Mouse (Mus musculus) liver, embryonic 15.5 days (tissue): ENCODE results near the gene Olfr536. TPM values are rescaled to one million over a fixed set of nuclear protein-coding genes. Genes with fewer than 3 reads are reported as not detected.
"Not testable (repeated sequence)": the region's sequence is repeated elsewhere in the genome, so short reads cannot be mapped to it uniquely, and the experiment has no call there.

Experiments
- ATAC-seq: fragments of 200-750 bp; cut with Nextera tagmentation; 2 replicates; pipeline ENCODE4 v1.8.0; 2017; ENCODE audit warnings: moderate number of reproducible peaks, mild to moderate bottlenecking, moderate library complexity; ENCODE audit not compliant: insufficient read depth
- H3K27ac ChIP-seq: fragments of 300-500 bp; sonication (generic); replicated peaks from 2 replicates; pipeline ENCODE4 v1.5.1; 2015; ENCODE audit warnings: mild to moderate bottlenecking, inconsistent platforms
- H3K27me3 ChIP-seq: fragments of 300-500 bp; sonication (generic); 2 replicates; pipeline ENCODE4 v1.6.1; 2015; ENCODE audit warnings: mild to moderate bottlenecking, inconsistent platforms
- H3K36me3 ChIP-seq: fragments of 300-500 bp; sonication (generic); replicated peaks from 2 replicates; pipeline ENCODE4 v1.6.1; 2015; ENCODE audit warnings: moderate library complexity, mild to moderate bottlenecking, inconsistent platforms
- H3K4me1 ChIP-seq: fragments of 300-500 bp; sonication (generic); replicated peaks from 2 replicates; pipeline ENCODE4 v1.6.1; 2015; ENCODE audit warnings: inconsistent platforms
- H3K4me2 ChIP-seq: fragments of 300-500 bp; sonication (generic); 2 replicates; pipeline ENCODE4 v1.6.1; 2015; ENCODE audit warnings: moderate library complexity, mild to moderate bottlenecking, inconsistent platforms
- H3K4me3 ChIP-seq: fragments of 300-500 bp; sonication (generic); replicated peaks from 2 replicates; pipeline ENCODE4 v1.5.1; 2015; ENCODE audit warnings: mild to moderate bottlenecking, inconsistent platforms
- H3K9ac ChIP-seq: fragments of 300-500 bp; sonication (generic); 2 replicates; pipeline ENCODE4 v1.6.1; 2015; ENCODE audit warnings: moderate library complexity, mild to moderate bottlenecking, inconsistent platforms
- H3K9me3 ChIP-seq: fragments of 300-500 bp; sonication (generic); replicated peaks from 2 replicates; pipeline ENCODE4 v1.6.1; 2016; ENCODE audit warnings: inconsistent platforms
- WGBS: fragments of 180-500 bp; shearing (Covaris S2); methylation state at CpG from one replicate; pipeline ENCODE4 v1.1.7; 2015; ENCODE audit warnings: mixed read lengths; ENCODE audit not compliant: insufficient replicate concordance; 5-methylcytosine and 5-hydroxymethylcytosine counted together
- polyA plus RNA-seq: library from polyadenylated mRNA; unstranded; fragments of >200 nt; fragmentation: Nextera tagmentation; extraction: Ambion mirVana; gene quantifications from 2 replicates; pipeline ENCODE4 v1.2.1, GENCODE M21; 2015

Gene Olfr536
- polyA plus RNA-seq: not detected in 2 replicates

- WGBS: 31% methylated on average over 2 of the region's 2 CpGs
- H3K4me3 ChIP-seq, H3K9me3 ChIP-seq, H3K36me3 ChIP-seq, H3K27me3 ChIP-seq, H3K27ac ChIP-seq, H3K9ac ChIP-seq, H3K4me1 ChIP-seq, ATAC-seq, H3K4me2 ChIP-seq: not testable (repeated sequence)
These were observed at the start of gene Olfr536 for GRCm38 (mm10) chr7:140507346-140508021. TSS of gene Olfr536 (minus strand) at chr7:140507396.

GRCm38 (mm10) chr7:140539746-140540145, 32.5 kb upstream of the Olfr536 start:
- Histone ChIP-seq H3K9ac (no peak overlapping the region), H3K4me1 (no peaks in the 10 kb centered on the region), H3K27ac (no peak overlapping the region), H3K9me3 (no peaks in the 10 kb centered on the region), H3K27me3 (no peaks in the 10 kb centered on the region), H3K4me3 (no peak overlapping the region), H3K4me2 (no peak overlapping the region), H3K36me3 (no peaks in the 10 kb centered on the region)
- WGBS: 38% methylated on average over 2 of the region's 2 CpGs
- no peak for ATAC-seq

GRCm38 (mm10) chr7:140494702-140495101, 12.5 kb downstream of the Olfr536 start:
- no peak overlapping the region for H3K4me3 ChIP-seq
- H3K27ac ChIP-seq: no peak overlapping the region
- no peaks in the 10 kb centered on the region for H3K9me3 ChIP-seq
- no peaks in the 10 kb centered on the region for H3K27me3 ChIP-seq
- H3K36me3 ChIP-seq: no peaks in the 10 kb centered on the region
- ATAC-seq: no peak
- H3K4me2 ChIP-seq: no peak overlapping the region
- H3K9ac ChIP-seq: no peak overlapping the region
- H3K4me1 ChIP-seq: no peaks in the 10 kb centered on the region

- Histone ChIP-seq H3K9ac (no peak overlapping the region), H3K9me3 (no peaks in the 10 kb centered on the region), H3K4me1 (no peaks in the 10 kb centered on the region), H3K36me3 (no peaks in the 10 kb centered on the region), H3K27ac (no peak overlapping the region), H3K27me3 (no peaks in the 10 kb centered on the region), H3K4me3 (no peak overlapping the region), H3K4me2 (no peak overlapping the region)
- no peak for ATAC-seq
- 22% methylated on average over 2 of the region's 2 CpGs for WGBS
These were observed 13.0 kb downstream of the Olfr536 start for GRCm38 (mm10) chr7:140494231-140494630.

- Histone ChIP-seq H3K27me3 (no peaks in the 10 kb centered on the region), H3K4me3 (no peak overlapping the region), H3K27ac (no peak overlapping the region), H3K4me2 (no peak overlapping the region), H3K36me3 (no peaks in the 10 kb centered on the region), H3K9me3 (no peaks in the 10 kb centered on the region), H3K9ac (no peak overlapping the region), H3K4me1 (no peaks in the 10 kb centered on the region)
- ATAC-seq: no peak
- 64% methylated on average over 1 of the region's 1 CpGs for WGBS
These were observed 18.2 kb downstream of the Olfr536 start for GRCm38 (mm10) chr7:140488981-140489380.

GRCm38 (mm10) chr7:140483916-140484315, 23.3 kb downstream of the Olfr536 start, which contains the start of gene Olfr535:
TSS of gene Olfr535 (plus strand) at chr7:140484216.
- Histone ChIP-seq H3K27me3 (no peaks in the 10 kb centered on the region), H3K9ac (no peak within 1 kb of the TSS), H3K9me3 (no peaks in the 10 kb centered on the region), H3K4me1 (no peaks in the 10 kb centered on the region), H3K27ac (no peak within 1 kb of the TSS), H3K36me3 (no peaks in the 10 kb centered on the region), H3K4me2 (no peak within 1 kb of the TSS), H3K4me3 (no peak within 1 kb of the TSS)
- no peak for ATAC-seq
- WGBS: 62% methylated on average over 1 of the region's 1 CpGs

- no peak overlapping the region for H3K4me3 ChIP-seq
- H3K27ac ChIP-seq: no peak overlapping the region
- H3K4me1 ChIP-seq: no peaks in the 10 kb centered on the region
- H3K27me3 ChIP-seq: no peaks in the 10 kb centered on the region
- no peak overlapping the region for H3K4me2 ChIP-seq
- ATAC-seq: no peak
- H3K9me3 ChIP-seq: no peaks in the 10 kb centered on the region
- no peaks in the 10 kb centered on the region for H3K36me3 ChIP-seq
- no peak overlapping the region for H3K9ac ChIP-seq
- whole genome bisulfite sequencing: 76% methylated on average over 1 of the region's 1 CpGs
These were observed 28.5 kb downstream of the Olfr536 start for GRCm38 (mm10) chr7:140478733-140479132.

- Histone ChIP-seq H3K4me2 (no peak overlapping the region), H3K36me3 (no peaks in the 10 kb centered on the region), H3K27me3 (no peaks in the 10 kb centered on the region), H3K4me3 (no peak overlapping the region), H3K9ac (no peak overlapping the region), H3K4me1 (no peaks in the 10 kb centered on the region), H3K9me3 (no peaks in the 10 kb centered on the region), H3K27ac (no peak overlapping the region)
- no peak for ATAC-seq
- WGBS: 42% methylated on average over 1 of the region's 1 CpGs
These were observed 29.3 kb downstream of the Olfr536 start for GRCm38 (mm10) chr7:140477886-140478285.

GRCm38 (mm10) chr7:140463070-140463469, 44.1 kb downstream of the Olfr536 start, which contains the start of gene Olfr533:
TSS of gene Olfr533 (plus strand) at chr7:140463370.
- WGBS: 40% methylated on average over 1 of the region's 1 CpGs
- H3K9me3 ChIP-seq, ATAC-seq: not testable (repeated sequence)

More at GRCm38 (mm10) chr7:140463070-140463469, 44.1 kb downstream of the Olfr536 start, which contains the start of gene Olfr533:
- H3K4me1 ChIP-seq, H3K4me3 ChIP-seq, H3K27ac ChIP-seq, H3K9ac ChIP-seq, H3K4me2 ChIP-seq, H3K36me3 ChIP-seq, H3K27me3 ChIP-seq: not testable (repeated sequence)

Other genes with a start within 250 kb of the Olfr536 start
- gene Olfr525, start 186.5 kb downstream of the Olfr536 start, polyA plus RNA-seq: not detected in 2 replicates
- not detected in 2 replicates for gene Olfr527, start 173.4 kb downstream of the Olfr536 start, polyA plus RNA-seq
- gene Olfr60, start 145.7 kb downstream of the Olfr536 start, polyA plus RNA-seq: not detected in 2 replicates
- gene Olfr530, start 131.1 kb downstream of the Olfr536 start, polyA plus RNA-seq: not detected in 2 replicates
- gene Olfr531, start 104.5 kb downstream of the Olfr536 start, polyA plus RNA-seq: not detected in 2 replicates
- not detected in 2 replicates for gene Olfr532, start 85.8 kb downstream of the Olfr536 start, polyA plus RNA-seq
- gene Olfr533, start 44.0 kb downstream of the Olfr536 start, polyA plus RNA-seq: not detected in 2 replicates
- not detected in 2 replicates for gene Olfr535, start 23.2 kb downstream of the Olfr536 start, polyA plus RNA-seq
- not detected in 2 replicates for gene Olfr538, start 60.5 kb upstream of the Olfr536 start, polyA plus RNA-seq
- not detected in 2 replicates for gene Olfr46, start 93.9 kb upstream of the Olfr536 start, polyA plus RNA-seq
- gene Olfr61, start 121.6 kb upstream of the Olfr536 start, polyA plus RNA-seq: not detected in 2 replicates
- not detected in 2 replicates for gene Olfr53, start 139.1 kb upstream of the Olfr536 start, polyA plus RNA-seq
- gene Olfr539, start 152.5 kb upstream of the Olfr536 start, polyA plus RNA-seq: not detected in 2 replicates
- not detected in 2 replicates for gene Olfr45, start 174.6 kb upstream of the Olfr536 start, polyA plus RNA-seq
- gene Olfr541, start 189.9 kb upstream of the Olfr536 start, polyA plus RNA-seq: not detected in 2 replicates